Mouse (Mus musculus): ENCODE data around the gene Rhob.

- TF ChIP-seq CTCF (IDR thresholded peaks at IDR 0.05; ENCODE audit: borderline replicate concordance, control insufficient read depth, extremely low read depth, insufficient read depth, low read length, poor library complexity): no peak
- no peak for TF ChIP-seq POLR2A (IDR thresholded peaks at IDR 0.05; ENCODE audit: control insufficient read depth, extremely low read depth, insufficient read depth, low read length, poor library complexity)
These were observed 46.8 kb downstream of the Rhob start for GRCm38 (mm10) chr12:8452766-8453621.

Measured in thymus, adult 2 months (tissue).